Mouse (Mus musculus): ENCODE measurements around the gene Uba2. TPM values are rescaled to one million over a fixed set of nuclear protein-coding genes. Genes with fewer than 3 reads are reported as not detected.

The Uba2 gene
- polyA plus RNA-seq, 1 experiment = 111 TPM

DNA sequence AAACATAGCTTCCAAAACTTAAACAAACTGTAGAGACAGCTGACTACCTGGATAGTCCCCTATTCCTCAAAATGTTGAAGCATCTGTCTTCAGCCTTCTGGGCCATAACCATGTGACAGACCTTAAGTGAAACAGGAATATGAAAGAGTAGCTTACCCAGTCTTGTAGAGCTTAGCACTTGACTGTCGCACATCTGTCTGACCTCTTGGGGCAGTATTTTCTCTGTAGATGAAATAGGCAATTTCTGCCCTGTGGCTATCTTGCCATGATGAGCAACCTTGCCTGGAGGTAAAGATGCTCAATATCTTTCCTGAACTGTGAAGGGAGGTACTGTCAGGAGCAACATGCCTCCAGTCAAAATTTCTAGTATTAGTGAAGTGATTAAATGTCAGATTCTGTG, 2.9 kb upstream of the Uba2 start:
- no peak for TF ChIP-seq GATA1 (IDR thresholded peaks at IDR 0.05; ENCODE audit: low read length)

DNA sequence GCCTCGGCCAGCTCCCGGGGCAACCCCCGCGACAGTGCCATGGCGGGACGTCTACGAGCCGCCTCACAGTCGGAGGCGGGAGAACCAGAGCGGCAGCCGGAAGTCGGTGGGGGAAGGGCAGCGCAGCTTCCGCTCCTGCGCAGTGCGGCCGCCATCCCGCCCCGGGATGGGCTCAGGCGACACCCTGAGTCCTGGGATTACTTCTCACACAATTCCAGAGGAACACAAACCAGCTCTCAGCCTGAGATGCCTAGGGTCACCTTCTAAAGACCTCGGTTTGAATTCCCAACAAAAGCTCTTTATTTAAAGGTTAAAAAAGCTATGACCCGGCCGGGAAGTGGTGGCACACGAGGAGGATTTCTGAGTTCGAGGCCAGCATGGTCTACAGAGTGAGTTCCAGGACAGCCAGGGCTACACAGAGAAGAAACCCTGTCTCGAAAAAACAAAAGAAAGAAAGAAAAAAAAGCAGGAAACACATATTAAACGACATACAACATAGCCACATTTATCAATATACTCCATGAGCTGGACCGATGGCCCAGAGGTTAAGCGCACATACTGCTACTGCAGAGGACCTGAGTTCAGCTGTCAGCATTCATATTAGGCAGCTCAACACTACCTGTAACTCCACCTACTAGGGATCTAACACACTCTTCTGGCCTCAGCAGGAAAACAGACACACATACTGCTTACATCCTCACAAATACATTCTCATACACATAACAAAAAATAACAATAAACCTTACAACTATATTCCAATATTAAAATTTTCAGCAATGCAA, 738 bp downstream of the Uba2 start:
- TF ChIP-seq GATA1 (IDR thresholded peaks at IDR 0.05; ENCODE audit: low read length) = no peak

DNA sequence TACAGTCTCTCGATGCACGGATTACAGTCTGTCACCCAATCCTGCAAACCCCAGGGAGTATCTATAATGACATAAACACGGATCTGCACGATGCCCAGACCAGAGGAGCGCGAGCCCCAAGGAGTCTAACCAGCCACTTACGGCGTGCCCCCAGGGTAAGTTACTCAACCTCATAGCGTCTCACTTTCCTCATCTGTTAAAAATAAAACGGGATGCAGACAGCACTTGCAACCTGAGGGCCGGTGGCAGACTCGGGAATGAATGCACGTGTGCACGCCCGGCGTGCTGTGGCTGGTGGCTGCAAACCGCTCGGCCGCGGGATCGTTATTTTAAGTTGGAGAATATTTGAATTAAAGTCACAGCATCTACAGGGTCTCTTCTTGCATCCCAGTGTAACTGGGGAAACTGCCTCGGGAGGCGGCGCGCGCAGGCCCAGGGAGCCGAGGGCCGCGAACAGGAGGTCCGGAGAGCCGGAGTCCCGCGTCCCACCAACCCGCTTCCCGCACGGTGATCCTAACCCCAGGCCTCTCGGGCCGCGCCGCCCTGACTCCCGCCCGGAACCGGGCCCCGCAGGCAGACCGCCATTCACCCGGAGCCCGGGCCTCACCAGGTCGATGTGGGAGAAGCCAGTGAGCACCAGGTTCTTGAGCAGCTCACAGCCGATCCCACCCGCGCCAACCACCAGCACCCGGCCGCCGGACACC, 1.5 kb downstream of the Uba2 start:
- no peak for TF ChIP-seq GATA1 (IDR thresholded peaks at IDR 0.05; ENCODE audit: low read length)

DNA sequence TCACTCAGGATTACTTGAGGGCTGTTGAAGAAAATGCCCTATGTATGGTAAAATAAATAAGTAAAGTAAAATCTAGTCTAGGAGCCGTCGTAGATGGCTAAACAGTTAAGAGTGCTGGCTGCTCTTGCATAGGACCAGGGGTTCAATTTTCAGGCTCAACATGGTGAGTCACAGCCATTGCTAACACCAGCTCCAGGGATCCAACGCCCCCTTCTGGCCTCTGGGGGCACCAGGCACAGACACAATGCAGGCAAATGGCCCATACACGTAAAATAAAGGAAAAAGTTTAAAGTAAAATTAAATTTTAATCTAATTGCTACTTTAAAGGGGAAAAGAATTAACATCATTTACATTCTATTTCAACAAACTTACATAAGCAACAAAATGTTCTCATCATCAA, 2.5 kb downstream of the Uba2 start:
- no peak for TF ChIP-seq GATA1 (IDR thresholded peaks at IDR 0.05; ENCODE audit: low read length)

DNA sequence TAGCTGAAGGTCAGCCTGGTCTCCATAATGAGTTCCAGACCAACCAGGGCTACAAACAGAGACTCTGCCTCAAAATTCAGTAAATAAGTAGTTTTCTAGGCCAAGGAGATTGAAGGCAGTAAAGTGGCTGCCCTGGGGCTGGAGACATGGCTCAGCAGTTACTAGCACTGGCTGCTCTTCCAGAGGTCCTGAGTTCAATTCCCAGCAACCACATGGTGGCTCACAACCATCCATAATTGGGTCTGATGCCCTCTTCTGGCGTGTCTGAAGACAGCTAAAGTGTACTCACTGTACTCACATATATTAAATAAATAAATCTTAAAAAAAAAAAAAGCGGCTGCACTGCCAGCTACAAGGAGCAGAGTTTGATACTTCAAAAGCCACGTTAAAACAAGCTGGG, 3.4 kb downstream of the Uba2 start:
- no peak for TF ChIP-seq GATA1 (IDR thresholded peaks at IDR 0.05; ENCODE audit: low read length)

DNA sequence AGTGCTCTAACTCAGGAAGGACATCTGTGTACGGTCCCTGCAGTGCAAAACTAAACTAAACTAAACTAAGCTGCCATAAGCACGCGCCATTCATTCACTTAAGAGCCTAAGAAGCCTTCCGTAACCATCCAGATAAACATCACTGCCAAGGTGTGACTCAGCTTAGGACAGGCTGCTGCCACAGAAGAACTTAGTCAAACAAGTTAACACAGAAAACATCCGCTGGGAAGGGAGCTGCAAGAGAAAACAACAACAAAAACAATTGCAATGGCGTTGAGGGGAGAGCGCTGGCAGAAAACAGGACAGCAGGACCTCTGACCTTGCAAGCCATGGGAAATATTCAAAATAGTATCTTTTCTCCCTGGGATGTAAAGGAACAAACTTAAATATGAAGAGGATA, 4.7 kb downstream of the Uba2 start:
- no peak for TF ChIP-seq GATA1 (IDR thresholded peaks at IDR 0.05; ENCODE audit: low read length)

DNA sequence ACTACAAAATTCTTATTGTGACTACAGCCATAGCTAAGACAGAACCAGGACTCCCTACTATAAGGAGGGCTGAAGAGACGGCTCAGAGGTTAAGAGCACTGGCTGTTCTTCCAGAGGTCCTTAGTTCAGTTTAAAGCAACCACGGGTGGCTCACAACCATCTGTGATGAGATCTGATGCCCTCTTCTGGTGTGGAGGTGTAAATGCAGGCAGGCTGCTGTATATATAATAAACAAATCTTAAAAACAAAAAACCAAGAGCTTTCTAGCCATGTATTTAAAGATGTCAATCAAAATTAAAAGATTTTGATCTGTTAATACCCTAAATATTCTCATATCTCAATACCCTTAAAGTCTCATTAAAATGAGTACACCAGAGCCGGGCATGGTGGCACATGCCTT, 10.2 kb downstream of the Uba2 start:
- no peak for TF ChIP-seq GATA1 (IDR thresholded peaks at IDR 0.05; ENCODE audit: low read length)

DNA sequence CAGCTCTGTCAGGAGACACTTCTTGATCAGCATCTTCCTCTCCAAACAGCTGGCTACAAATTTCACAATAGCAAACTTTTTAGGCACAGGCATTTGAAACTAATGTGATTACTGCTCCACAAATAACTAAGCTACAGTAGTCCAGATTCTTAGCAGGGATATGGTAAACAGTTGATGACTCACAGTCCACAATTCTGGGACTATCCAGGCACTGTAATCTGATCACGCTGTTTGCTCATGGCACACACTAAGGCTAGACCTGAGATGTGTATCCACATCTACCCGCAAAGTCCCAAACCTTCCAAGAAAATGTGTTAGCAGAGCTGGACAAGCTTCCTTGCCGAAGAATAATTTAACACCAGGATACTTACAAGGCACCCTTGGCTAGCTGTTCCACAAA, 11.4 kb downstream of the Uba2 start:
- TF ChIP-seq GATA1 (IDR thresholded peaks at IDR 0.05; ENCODE audit: low read length) = no peak

DNA sequence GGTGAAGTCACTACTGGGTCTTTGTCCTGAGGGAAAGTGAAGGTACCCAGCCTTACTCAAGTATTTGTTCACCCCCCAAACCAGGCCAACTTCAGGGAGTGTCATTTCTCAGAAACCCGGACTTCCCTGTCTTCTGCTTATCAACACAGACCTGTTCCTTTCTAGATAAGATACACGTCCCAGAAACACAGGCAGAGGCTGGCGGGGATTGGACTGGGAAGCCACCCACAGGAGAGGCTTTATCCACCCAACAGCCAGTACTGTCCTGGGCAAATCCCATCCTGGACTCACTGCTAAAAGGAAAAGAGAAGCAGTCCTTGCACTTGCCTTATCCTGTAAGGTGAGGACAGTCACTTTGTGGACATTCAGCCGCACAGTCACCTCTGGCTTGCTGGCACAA, 22.2 kb downstream of the Uba2 start:
- TF ChIP-seq GATA1 (IDR thresholded peaks at IDR 0.05; ENCODE audit: low read length) = peak; percentile 96

DNA sequence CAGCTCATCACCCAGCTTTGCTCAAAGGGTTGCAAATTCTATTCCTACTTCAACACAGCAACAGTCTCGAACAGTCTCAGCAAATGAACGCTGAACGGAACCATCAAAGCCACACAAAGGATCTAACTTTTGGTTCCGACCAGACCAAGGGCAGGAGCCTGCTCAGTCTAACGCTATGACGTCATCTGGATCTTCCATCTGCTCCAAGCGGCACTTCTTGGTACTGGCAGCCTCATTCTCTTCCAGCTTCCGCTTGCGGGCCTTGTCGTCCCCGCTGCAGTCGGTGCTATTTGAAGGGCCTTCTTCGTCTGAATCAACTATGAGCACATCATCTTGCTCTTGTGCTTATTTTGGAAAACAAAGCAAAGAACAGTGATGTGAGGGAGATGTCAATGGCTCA, 28.3 kb downstream of the Uba2 start:
- TF ChIP-seq GATA1 (IDR thresholded peaks at IDR 0.05; ENCODE audit: low read length) = no peak

DNA sequence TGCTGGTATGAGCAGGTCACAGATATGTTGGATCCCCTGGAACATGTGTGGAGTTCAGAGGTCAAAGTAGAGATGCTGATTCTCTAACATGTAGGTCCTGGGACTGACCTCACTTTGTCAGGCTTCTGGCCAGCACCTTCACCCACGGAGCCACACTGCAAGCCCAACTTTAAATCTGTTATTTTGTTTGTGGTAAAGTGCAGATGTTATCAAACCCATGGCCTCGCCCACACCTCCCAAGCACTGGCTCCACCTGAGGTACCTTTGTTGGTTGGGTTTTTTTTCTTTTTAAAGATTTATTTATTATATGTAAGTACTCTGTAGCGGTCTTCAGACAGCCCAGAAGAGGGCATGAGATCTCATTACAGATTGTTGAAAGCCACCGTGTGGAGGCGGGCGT, 29.9 kb downstream of the Uba2 start:
- no peak for TF ChIP-seq GATA1 (IDR thresholded peaks at IDR 0.05; ENCODE audit: low read length)

DNA sequence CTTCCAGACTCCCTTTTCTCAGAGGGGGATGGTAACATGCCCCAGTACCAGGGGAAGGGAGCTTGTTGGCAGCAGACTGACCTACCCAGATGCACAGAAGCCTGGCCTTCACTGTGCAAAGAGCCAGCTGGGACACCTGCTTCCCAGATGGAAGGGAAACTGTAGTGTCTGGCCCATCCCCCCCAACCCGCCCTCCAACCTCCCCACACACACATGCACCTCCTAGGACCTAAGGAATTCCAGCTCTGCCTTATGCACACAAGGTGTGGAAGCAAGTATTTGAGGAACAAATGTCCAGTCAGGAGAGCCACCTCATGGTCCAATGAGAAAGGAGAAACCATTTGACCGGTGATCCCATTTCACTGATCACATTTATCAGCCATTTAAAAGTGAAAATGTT, 35.1 kb downstream of the Uba2 start:
- no peak for TF ChIP-seq GATA1 (IDR thresholded peaks at IDR 0.05; ENCODE audit: low read length)

DNA sequence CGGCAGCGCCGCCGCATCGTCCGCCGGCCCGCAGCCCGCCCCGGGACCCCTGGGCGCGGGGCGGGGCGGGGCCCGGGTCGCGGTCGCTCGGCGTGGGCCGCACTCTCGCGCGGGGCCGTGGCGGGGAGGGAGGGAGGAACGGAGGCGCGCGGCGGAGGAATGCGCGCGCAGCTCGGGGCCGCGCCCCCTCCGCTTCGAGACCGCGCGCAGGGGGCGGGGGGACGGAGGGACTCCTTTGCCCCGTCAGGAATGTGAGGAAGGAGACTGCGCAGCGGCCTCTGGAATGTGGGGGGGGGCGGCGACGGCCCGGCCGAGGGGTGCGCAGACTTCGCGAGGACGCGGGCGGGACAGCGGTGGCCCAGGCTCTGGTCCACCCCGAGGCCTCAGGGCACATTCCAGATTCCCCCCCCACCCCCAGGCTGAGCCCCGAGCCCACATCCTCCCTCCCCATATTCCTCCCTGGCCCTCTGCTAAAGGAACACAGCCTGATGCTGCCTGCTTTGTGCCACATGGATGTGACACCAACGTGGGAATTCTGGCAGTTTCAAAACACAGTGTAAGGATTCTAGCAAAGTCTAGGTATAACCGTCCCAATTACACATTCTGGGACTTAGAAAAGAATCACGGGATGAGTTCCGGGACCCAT, 36.2 kb downstream of the Uba2 start, which contains the start of gene Wtip:
Gene Wtip, minus strand, starts transcription at position 152 of the 646 bp plus-strand sequence.
- TF ChIP-seq GATA1 (IDR thresholded peaks at IDR 0.05; ENCODE audit: low read length) = no peak

DNA sequence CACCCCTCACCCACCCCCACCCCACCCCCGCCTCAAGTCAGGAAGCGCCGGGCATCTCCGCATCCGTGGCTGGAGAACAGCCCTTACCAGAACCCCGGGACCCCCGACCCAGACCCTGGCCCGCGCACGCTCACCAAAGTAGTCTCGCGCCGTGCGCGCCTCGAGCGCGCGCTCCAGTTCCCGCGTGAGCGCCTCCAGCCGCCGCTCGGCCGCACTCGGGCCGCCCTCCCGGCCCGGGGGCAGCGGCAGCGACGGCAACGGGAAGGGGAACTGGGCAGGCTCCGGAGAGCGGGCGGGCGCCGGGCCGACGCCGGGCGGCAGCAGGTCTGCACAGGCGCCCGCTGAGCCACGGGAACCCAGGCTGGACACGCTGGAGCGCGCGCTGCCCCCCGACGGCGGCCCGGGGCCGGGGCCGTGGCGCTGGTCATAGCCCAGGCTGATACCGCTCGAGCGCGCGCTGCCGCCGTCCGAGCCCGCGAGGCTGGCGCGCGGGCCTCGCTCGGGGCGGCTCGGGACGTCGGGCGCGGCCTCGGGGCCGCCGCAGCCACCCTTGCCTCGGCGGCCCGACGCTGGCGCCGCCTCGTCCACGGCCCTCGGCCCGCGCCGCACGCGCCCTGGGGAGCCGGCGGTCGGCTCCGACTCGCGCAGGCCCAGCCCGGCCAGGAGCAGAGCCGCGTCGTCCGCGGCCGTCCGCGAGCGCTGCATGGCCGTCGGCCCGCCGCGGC, 36.9 kb downstream of the Uba2 start:
- TF ChIP-seq GATA1 (IDR thresholded peaks at IDR 0.05; ENCODE audit: low read length) = no peak

DNA sequence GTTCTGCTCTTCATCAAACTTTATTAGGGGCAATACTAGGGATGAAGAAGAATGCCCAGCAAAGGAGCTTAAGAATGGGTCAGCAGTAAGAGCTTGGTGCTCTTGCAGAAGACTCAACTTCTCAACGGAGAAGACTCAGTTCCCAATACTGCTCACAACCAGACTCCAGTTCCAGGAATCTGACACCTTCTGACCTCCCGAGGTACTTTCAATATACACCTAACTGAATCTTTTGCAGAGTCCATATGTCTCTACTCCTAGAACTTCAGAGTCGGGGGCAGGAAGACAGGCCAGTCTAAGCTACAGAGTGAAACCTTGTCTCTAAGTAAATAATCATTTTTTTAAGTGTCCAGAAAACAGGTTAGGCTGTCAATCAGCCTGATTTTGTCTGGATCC, 37.4 kb downstream of the Uba2 start:
- TF ChIP-seq GATA1 (IDR thresholded peaks at IDR 0.05; ENCODE audit: low read length) = no peak

DNA sequence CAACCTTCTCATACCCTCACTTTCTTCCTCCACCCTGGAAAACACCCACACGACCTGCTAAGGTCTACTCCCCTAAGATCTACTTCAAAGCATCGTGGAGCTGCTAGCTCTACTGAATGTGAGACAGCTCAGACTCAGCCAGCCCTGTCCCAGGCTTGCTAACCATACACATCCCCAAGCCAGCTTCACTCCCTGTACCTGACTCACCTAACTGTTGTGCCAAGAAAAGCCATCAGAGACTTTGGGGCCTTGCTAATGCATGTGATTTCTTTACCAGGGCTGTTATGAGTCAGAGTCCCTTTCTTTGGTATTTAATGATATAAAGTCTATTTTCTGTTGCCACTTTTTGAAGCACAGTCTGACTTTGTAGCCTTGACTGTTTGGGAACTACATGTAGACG, 38.3 kb downstream of the Uba2 start:
- TF ChIP-seq GATA1 (IDR thresholded peaks at IDR 0.05; ENCODE audit: low read length) = no peak
